Mouse (Mus musculus) embryonic fibroblast, embryonic 13.5 days (primary cell): ENCODE results near the gene Gng10.

Experiments
- CTCF ChIP-seq: IDR thresholded peaks from 2 replicates; pipeline ENCODE4 v1.5.1; 2011; ENCODE audit warnings: mild to moderate bottlenecking, control low read depth, low read length, moderate library complexity, borderline replicate concordance; ENCODE audit not compliant: insufficient read depth
- POLR2A ChIP-seq: IDR thresholded peaks from 2 replicates; pipeline ENCODE4 v1.6.1; 2011; ENCODE audit warnings: low read depth, mild to moderate bottlenecking, control low read depth, low read length, moderate library complexity

- TF ChIP-seq CTCF, result no peak
- no peak for TF ChIP-seq POLR2A
Measured at GRCm38 (mm10) chr4:59034325-59034917, 467 bp upstream of the Gng10 start.
